8 mouse cellular contexts compared by ENCODE assay signal in the genomic region with DNA sequence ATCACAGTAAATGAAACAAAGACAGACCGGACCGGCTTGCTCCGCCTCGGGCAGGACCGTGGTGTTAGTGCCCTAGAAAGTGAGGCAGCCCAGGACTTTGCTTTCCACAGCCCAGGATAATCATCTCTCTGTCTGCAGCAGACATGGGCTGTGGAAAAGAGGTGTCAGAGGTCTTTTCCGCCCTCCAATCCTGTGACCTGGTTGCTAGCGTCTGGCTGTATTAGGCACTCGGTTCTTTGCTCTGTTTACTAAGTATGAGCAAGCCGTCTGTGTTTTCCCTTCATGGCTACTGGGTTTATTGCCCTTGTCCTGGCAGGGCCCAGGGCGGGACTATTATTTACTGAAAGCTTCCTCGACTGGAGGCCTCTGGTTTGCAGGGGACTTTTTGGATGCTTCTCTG.
DNase-seq lines count a peak whose midpoint lies in the region; ATAC-seq lines count a peak whose summit lies in the region.

No protein-coding gene starts in this region.

- no peaks in the 10 kb centered on the region for H3K9me3 ChIP-seq in neural tube, embryonic 11.5 days (ENCODE audit: control insufficient read depth, low read length)
- H3K9me3 ChIP-seq in heart, embryonic 10.5 days: no peaks in the 10 kb centered on the region
- H3K9me3 ChIP-seq in limb, embryonic 10.5 days (replicated peaks): no peaks in the 10 kb centered on the region

- H3K36me3 ChIP-seq in neural tube, embryonic 11.5 days (ENCODE audit: control insufficient read depth, insufficient read depth, low read length): no peaks in the 10 kb centered on the region
- no peaks in the 10 kb centered on the region for H3K36me3 ChIP-seq in heart, embryonic 10.5 days
- H3K36me3 ChIP-seq in limb, embryonic 10.5 days: no peaks in the 10 kb centered on the region

- H3K4me2 ChIP-seq in neural tube, embryonic 11.5 days (ENCODE audit: low read depth): no peak overlapping the region

- no peak overlapping the region for H3K4me3 ChIP-seq in neural tube, embryonic 11.5 days (ENCODE audit: low read depth, low read length)
- H3K4me3 ChIP-seq in heart, embryonic 10.5 days: no peak overlapping the region
- no peak overlapping the region for H3K4me3 ChIP-seq in limb, embryonic 10.5 days

- H3K27ac ChIP-seq in neural tube, embryonic 11.5 days (ENCODE audit: low read depth, low read length): peak overlapping the region; percentile 56; the same call in 1 of the 2 replicates
- H3K27ac ChIP-seq in heart, embryonic 10.5 days: peak overlapping the region; percentile 69
- peak overlapping the region; percentile 74 for H3K27ac ChIP-seq in limb, embryonic 10.5 days

- H3K27me3 ChIP-seq in neural tube, embryonic 11.5 days (ENCODE audit: control insufficient read depth, insufficient read depth, low read length): no peaks in the 10 kb centered on the region
- H3K27me3 ChIP-seq in heart, embryonic 10.5 days (ENCODE audit: insufficient read depth, poor library complexity, severe bottlenecking): no peaks in the 10 kb centered on the region
- H3K27me3 ChIP-seq in limb, embryonic 10.5 days (ENCODE audit: low read depth, poor library complexity, severe bottlenecking): no peaks in the 10 kb centered on the region

- H3K4me1 ChIP-seq in neural tube, embryonic 11.5 days (ENCODE audit: control insufficient read depth, insufficient read depth, low read length): no peaks in the 10 kb centered on the region
- H3K4me1 ChIP-seq in heart, embryonic 10.5 days: peaks cover 13% of the 10 kb centered on the region
- peaks cover 6% of the 10 kb centered on the region for H3K4me1 ChIP-seq in limb, embryonic 10.5 days

- no peak overlapping the region for H3K9ac ChIP-seq in neural tube, embryonic 11.5 days (ENCODE audit: low read length)

- ATAC-seq in neural tube, embryonic 11.5 days (ENCODE audit: insufficient read depth, low FRiP score, low TSS enrichment): no peak

- WGBS in neural tube, embryonic 11.5 days: 37% methylated on average over 11 of the region's 11 CpGs
- WGBS in heart, embryonic 10.5 days: 47% methylated on average over 11 of the region's 11 CpGs
- 40% methylated on average over 11 of the region's 11 CpGs for WGBS in limb, embryonic 10.5 days

- DNase-seq in neural tube, embryonic 11.5 days (ENCODE audit: low spot score): no peak
- DNase-seq in neural tube, embryonic 10.5 days (ENCODE audit: extremely low spot score, low spot score): no peak
- DNase-seq in heart, embryonic 10.5 days (ENCODE audit: low spot score): no peak
- DNase-seq in limb, embryonic 10.5 days (ENCODE audit: low spot score): no peak
- DNase-seq in skeletal muscle tissue, adult 2 months (ENCODE audit: low read depth, low spot score): peak; percentile 37
- DNase-seq in c-Kit-positive CD71-positive TER-119-positive erythroid progenitor cells, embryonic 14.5 days (ENCODE audit: low spot score): no peak
- DNase-seq in left cerebral cortex, adult 11 months (ENCODE audit: low spot score): no peak
- no peak for DNase-seq in cerebellum, postnatal 14 days
